Mouse (Mus musculus) neural tube, embryonic 11.5 days (tissue): ENCODE measurements at regions not wholly inside any gene's neighbourhood (a gene's known extent, or its start where the extent isn't known, plus 50 kb on each side); places are given as distances from the start of the nearest gene placed in this dataset.

ENCODE experiments used
- ATAC-seq: fragments of 200-750 bp; cut with Nextera tagmentation; 2 replicates; pipeline ENCODE4 v1.8.0; 2017; ENCODE audit warnings: moderate number of reproducible peaks, mild to moderate bottlenecking, moderate TSS enrichment, moderate library complexity; ENCODE audit not compliant: insufficient read depth, low FRiP score, low TSS enrichment
- DNase-seq: peaks from one replicate; pipeline ENCODE4 v3.0.0-alpha.2; 2015; ENCODE audit warnings: low spot score
- H3K27ac ChIP-seq: fragments of 300-500 bp; sonication (generic); 2 replicates; pipeline ENCODE4 v1.5.1; 2014; ENCODE audit warnings: low read depth, mild to moderate bottlenecking, low read length
- H3K27me3 ChIP-seq: fragments of 300-500 bp; sonication (generic); 2 replicates; pipeline ENCODE4 v1.6.1; 2014; ENCODE audit warnings: mild to moderate bottlenecking, low read length, mixed read lengths; ENCODE audit not compliant: control insufficient read depth, insufficient read depth
- H3K36me3 ChIP-seq: fragments of 300-500 bp; sonication (generic); 2 replicates; pipeline ENCODE4 v1.6.1; 2014; ENCODE audit warnings: mild to moderate bottlenecking, low read length, moderate library complexity, mixed read lengths; ENCODE audit not compliant: control insufficient read depth, insufficient read depth
- H3K4me1 ChIP-seq: fragments of 300-500 bp; sonication (generic); 2 replicates; pipeline ENCODE4 v1.6.1; 2014; ENCODE audit warnings: low read length, mixed read lengths; ENCODE audit not compliant: control insufficient read depth, insufficient read depth
- H3K4me2 ChIP-seq: fragments of 300-500 bp; sonication (generic); 2 replicates; pipeline ENCODE4 v1.6.1; 2014; ENCODE audit warnings: low read depth, mild to moderate bottlenecking, moderate library complexity
- H3K4me3 ChIP-seq: fragments of 300-500 bp; sonication (generic); 2 replicates; pipeline ENCODE4 v1.5.1; 2014; ENCODE audit warnings: low read depth, low read length
- H3K9ac ChIP-seq: fragments of 300-500 bp; sonication (generic); 2 replicates; pipeline ENCODE4 v1.6.1; 2014; ENCODE audit warnings: mild to moderate bottlenecking, low read length
- H3K9me3 ChIP-seq: fragments of 300-500 bp; sonication (generic); 2 replicates; pipeline ENCODE4 v1.6.1; 2016; ENCODE audit warnings: low read length; ENCODE audit not compliant: control insufficient read depth
- WGBS: fragments of 180-500 bp; shearing (Covaris S2); extraction: QIAGEN DNeasy Blood & Tissue Kit; methylation state at CpG from one replicate; pipeline ENCODE4 v1.1.7; 2014; 5-methylcytosine and 5-hydroxymethylcytosine counted together

GRCm38 (mm10) chr4:95249031-95249430 is 197.0 kb upstream of the Jun start:
- DNase-seq (no peak), ATAC-seq (no peak)
- no peaks in the 10 kb centered on the region for H3K27me3 ChIP-seq
- 83% methylated on average over 4 of the region's 4 CpGs for WGBS
- H3K4me3 ChIP-seq = no peak overlapping the region
- H3K36me3 ChIP-seq = no peaks in the 10 kb centered on the region
- no peak overlapping the region for H3K9ac ChIP-seq
- H3K4me2 ChIP-seq = no peak overlapping the region
- H3K4me1 ChIP-seq = no peaks in the 10 kb centered on the region
- H3K27ac ChIP-seq = no peak overlapping the region
- no peaks in the 10 kb centered on the region for H3K9me3 ChIP-seq

- no peak for ATAC-seq
Observed at GRCm38 (mm10) chr4:95250083-95250482, 198.1 kb upstream of the Jun start.

GRCm38 (mm10) chr4:95269766-95270165 is 217.7 kb upstream of the Jun start:
- H3K9ac ChIP-seq = no peak overlapping the region
- no peaks in the 10 kb centered on the region for H3K36me3 ChIP-seq
- no peaks in the 10 kb centered on the region for H3K27me3 ChIP-seq
- H3K9me3 ChIP-seq = no peaks in the 10 kb centered on the region
- H3K4me3 ChIP-seq = no peak overlapping the region
- ATAC-seq (no peak), DNase-seq (no peak)
- no peak overlapping the region for H3K27ac ChIP-seq
- no peaks in the 10 kb centered on the region for H3K4me1 ChIP-seq
- no peak overlapping the region for H3K4me2 ChIP-seq

More at GRCm38 (mm10) chr4:95250083-95250482, 198.1 kb upstream of the Jun start:
- Histone ChIP-seq H3K27me3 (no peaks in the 10 kb centered on the region), H3K36me3 (no peaks in the 10 kb centered on the region), H3K9ac (no peak overlapping the region), H3K4me2 (no peak overlapping the region), H3K4me3 (no peak overlapping the region), H3K4me1 (no peaks in the 10 kb centered on the region), H3K27ac (no peak overlapping the region), H3K9me3 (no peaks in the 10 kb centered on the region)
- WGBS = 38% methylated on average over 1 of the region's 1 CpGs
- DNase-seq = no peak

GRCm38 (mm10) chr4:95270389-95270788 is 218.4 kb upstream of the Jun start:
- Histone ChIP-seq H3K27me3 (no peaks in the 10 kb centered on the region), H3K9me3 (no peaks in the 10 kb centered on the region), H3K4me3 (no peak overlapping the region), H3K4me2 (no peak overlapping the region), H3K9ac (no peak overlapping the region), H3K36me3 (no peaks in the 10 kb centered on the region), H3K4me1 (no peaks in the 10 kb centered on the region), H3K27ac (no peak overlapping the region)
- no peak for ATAC-seq
- WGBS = 69% methylated on average over 1 of the region's 1 CpGs
- DNase-seq = no peak

- H3K27ac ChIP-seq = no peak overlapping the region
- peaks cover 13% of the 10 kb centered on the region for H3K4me1 ChIP-seq
- H3K27me3 ChIP-seq = no peaks in the 10 kb centered on the region
- no peak overlapping the region for H3K4me3 ChIP-seq
- no peaks in the 10 kb centered on the region for H3K36me3 ChIP-seq
- H3K9me3 ChIP-seq = no peaks in the 10 kb centered on the region
- 74% methylated on average over 3 of the region's 3 CpGs for WGBS
- H3K9ac ChIP-seq = no peak overlapping the region
- no peak overlapping the region for H3K4me2 ChIP-seq
- no peak for DNase-seq
- no peak for ATAC-seq
Observed at GRCm38 (mm10) chr4:95276231-95276630, 224.2 kb upstream of the Jun start.

GRCm38 (mm10) chr4:95277989-95278713 is 226.1 kb upstream of the Jun start:
- Histone ChIP-seq H3K4me1 (peaks cover 13% of the 10 kb centered on the region), H3K4me3 (no peak overlapping the region), H3K27ac (peak overlapping the region; percentile 40), H3K4me2 (peak overlapping the region; percentile 19), H3K9ac (0 out of 2 replicates have a peak overlapping the region, but pooled peaks have one; percentile 23), H3K36me3 (no peaks in the 10 kb centered on the region), H3K27me3 (no peaks in the 10 kb centered on the region), H3K9me3 (no peaks in the 10 kb centered on the region)
- 29% methylated on average over 11 of the region's 11 CpGs for WGBS
- ATAC-seq (peak; percentile 51; the same call in 1 of the 2 replicates), DNase-seq (peak; percentile 16)

GRCm38 (mm10) chr4:95278714-95279095 is 226.7 kb upstream of the Jun start:
- Histone ChIP-seq H3K36me3 (no peaks in the 10 kb centered on the region), H3K4me1 (peaks cover 13% of the 10 kb centered on the region), H3K4me3 (no peak overlapping the region), H3K9me3 (no peaks in the 10 kb centered on the region), H3K27ac (peak overlapping the region; percentile 40), H3K9ac (0 out of 2 replicates have a peak overlapping the region, but pooled peaks have one; percentile 23), H3K27me3 (no peaks in the 10 kb centered on the region), H3K4me2 (peak overlapping the region; percentile 19)
- 7% methylated on average over 13 of the region's 13 CpGs for WGBS
- peak; percentile 52 for ATAC-seq
- peak; percentile 23 for DNase-seq

- H3K36me3 ChIP-seq = no peaks in the 10 kb centered on the region
- H3K4me2 ChIP-seq = no peak overlapping the region
- peaks cover 13% of the 10 kb centered on the region for H3K4me1 ChIP-seq
- no peak for DNase-seq
- H3K9ac ChIP-seq = no peak overlapping the region
- 45% methylated on average over 2 of the region's 2 CpGs for WGBS
- H3K9me3 ChIP-seq = no peaks in the 10 kb centered on the region
- ATAC-seq = no peak
- no peak overlapping the region for H3K4me3 ChIP-seq
- no peaks in the 10 kb centered on the region for H3K27me3 ChIP-seq
- no peak overlapping the region; the same call in 1 of the 2 replicates for H3K27ac ChIP-seq
Observed at GRCm38 (mm10) chr4:95279200-95279599, 227.2 kb upstream of the Jun start.

- H3K27ac ChIP-seq = no peak overlapping the region
- WGBS = 33% methylated on average over 3 of the region's 3 CpGs
- DNase-seq = no peak
- H3K27me3 ChIP-seq = no peaks in the 10 kb centered on the region
- no peaks in the 10 kb centered on the region for H3K36me3 ChIP-seq
- ATAC-seq = no peak
- H3K4me3 ChIP-seq = no peak overlapping the region
- H3K9me3 ChIP-seq = no peaks in the 10 kb centered on the region
- H3K4me1 ChIP-seq = peaks cover 13% of the 10 kb centered on the region
- H3K9ac ChIP-seq = no peak overlapping the region
- H3K4me2 ChIP-seq = no peak overlapping the region
Observed at GRCm38 (mm10) chr4:95282083-95282482, 230.1 kb upstream of the Jun start.
